Mouse (Mus musculus) kidney, adult 2 months (tissue): Measurements from ENCODE around the gene Ndrg4.

ENCODE experiments used
- CTCF ChIP-seq: fragments of 200-500 bp; conservative IDR thresholded peaks from 2 replicates; pipeline ENCODE4 v1.5.1; 2011; ENCODE audit warnings: low read depth, mild to moderate bottlenecking, control low read depth, low read length, moderate library complexity, mixed read lengths; ENCODE audit not compliant: insufficient read depth, insufficient read length
- POLR2A ChIP-seq: fragments of 200-500 bp; IDR thresholded peaks from one replicate; pipeline ENCODE4 v1.6.1; 2011; ENCODE audit warnings: low read depth, low read length, control low read depth

- TF ChIP-seq CTCF = no peak
- TF ChIP-seq POLR2A = no peak
Observed at GRCm38 (mm10) chr8:95634063-95634340, 42.8 kb upstream of the Ndrg4 start.
